Mouse (Mus musculus) neural tube, embryonic 14.5 days (tissue): Measurements from ENCODE around the gene Palld. TPM values are rescaled to one million over a fixed set of nuclear protein-coding genes. Genes with fewer than 3 reads are reported as not detected.
A peak's percentile ranks its signal among the peaks of the same experiment; 100 is the strongest.

Experiments used
- ATAC-seq: fragments of 200-750 bp; cut with Nextera tagmentation; 2 replicates; pipeline ENCODE4 v1.8.0; 2017; ENCODE audit warnings: low read depth, mild to moderate bottlenecking, moderate TSS enrichment, moderate library complexity
- H3K27ac ChIP-seq: fragments of 300-500 bp; sonication (generic); 2 replicates; pipeline ENCODE4 v1.5.1; 2014; ENCODE audit warnings: low read depth, mild to moderate bottlenecking, control low read depth, low read length, moderate library complexity, mixed read lengths
- H3K27me3 ChIP-seq: fragments of 300-500 bp; sonication (generic); 2 replicates; pipeline ENCODE4 v1.6.1; 2014; ENCODE audit warnings: low read length; ENCODE audit not compliant: control insufficient read depth, insufficient read depth
- H3K36me3 ChIP-seq: fragments of 300-500 bp; sonication (generic); 2 replicates; pipeline ENCODE4 v1.6.1; 2014; ENCODE audit warnings: low read length, mixed read lengths; ENCODE audit not compliant: control insufficient read depth, insufficient read depth
- H3K4me1 ChIP-seq: fragments of 300-500 bp; sonication (generic); 2 replicates; pipeline ENCODE4 v1.6.1; 2014; ENCODE audit warnings: low read length; ENCODE audit not compliant: control insufficient read depth, insufficient read depth
- H3K4me2 ChIP-seq: fragments of 300-500 bp; sonication (generic); 2 replicates; pipeline ENCODE4 v1.6.1; 2014; ENCODE audit warnings: mild to moderate bottlenecking, low read depth, low read length, control low read depth
- H3K4me3 ChIP-seq: fragments of 300-500 bp; sonication (generic); 2 replicates; pipeline ENCODE4 v1.5.1; 2014; ENCODE audit warnings: low read depth, low read length, control low read depth, mixed read lengths
- H3K9ac ChIP-seq: fragments of 300-500 bp; sonication (generic); replicated peaks from 2 replicates; pipeline ENCODE4 v1.6.1; 2014; ENCODE audit warnings: low read depth, mild to moderate bottlenecking, control low read depth, low read length, mixed read lengths
- H3K9me3 ChIP-seq: fragments of 300-500 bp; sonication (generic); 2 replicates; pipeline ENCODE4 v1.6.1; 2016; ENCODE audit warnings: low read length; ENCODE audit not compliant: control insufficient read depth
- WGBS: fragments of 180-500 bp; shearing (Covaris S2); extraction: QIAGEN DNeasy Blood & Tissue Kit; methylation state at CpG from one replicate; pipeline ENCODE4 v1.1.7; 2014; 5-methylcytosine and 5-hydroxymethylcytosine counted together
- polyA plus RNA-seq: library from polyadenylated mRNA; unstranded; fragments of >200 nt; fragmentation: Nextera tagmentation; extraction: Ambion mirVana; gene quantifications from 2 replicates; pipeline ENCODE4 v1.2.1, GENCODE M21; 2014

The Palld gene
- polyA plus RNA-seq, 1 experiment from 2014 or later = 11.1 TPM

- Histone ChIP-seq H3K27me3 (no peaks in the 10 kb centered on the region), H3K4me2 (no peak overlapping the region), H3K9ac (no peak overlapping the region), H3K36me3 (no peaks in the 10 kb centered on the region), H3K4me1 (no peaks in the 10 kb centered on the region), H3K4me3 (no peak overlapping the region), H3K27ac (no peak overlapping the region), H3K9me3 (no peaks in the 10 kb centered on the region)
- 82% methylated on average over 4 of the region's 4 CpGs for WGBS
- no peak for ATAC-seq
These were observed 432.3 kb downstream of the Palld start for GRCm38 (mm10) chr8:61470213-61470612.

- H3K9ac ChIP-seq = no peak overlapping the region
- ATAC-seq = no peak
- no peaks in the 10 kb centered on the region for H3K4me1 ChIP-seq
- 94% methylated on average over 3 of the region's 3 CpGs for WGBS
- H3K4me2 ChIP-seq = no peak overlapping the region
- no peak overlapping the region for H3K4me3 ChIP-seq
- H3K27me3 ChIP-seq = no peaks in the 10 kb centered on the region
- no peaks in the 10 kb centered on the region for H3K36me3 ChIP-seq
- no peaks in the 10 kb centered on the region for H3K9me3 ChIP-seq
- H3K27ac ChIP-seq = no peak overlapping the region
These were observed 435.0 kb downstream of the Palld start for GRCm38 (mm10) chr8:61467553-61467815.

- peak; percentile 60; the same call in 1 of the 2 replicates for ATAC-seq
- H3K4me1 ChIP-seq = no peaks in the 10 kb centered on the region
- H3K27me3 ChIP-seq = no peaks in the 10 kb centered on the region
- no peak overlapping the region for H3K4me2 ChIP-seq
- H3K36me3 ChIP-seq = no peaks in the 10 kb centered on the region
- no peak overlapping the region for H3K4me3 ChIP-seq
- H3K9me3 ChIP-seq = no peaks in the 10 kb centered on the region
- WGBS = 66% methylated on average over 15 of the region's 15 CpGs
- H3K9ac ChIP-seq = no peak overlapping the region
- H3K27ac ChIP-seq = no peak overlapping the region
These were observed 435.6 kb downstream of the Palld start for GRCm38 (mm10) chr8:61466696-61467552.

GRCm38 (mm10) chr8:61464393-61464792 is 438.1 kb downstream of the Palld start:
- no peaks in the 10 kb centered on the region for H3K27me3 ChIP-seq
- H3K4me2 ChIP-seq = no peak overlapping the region
- no peak overlapping the region for H3K27ac ChIP-seq
- H3K36me3 ChIP-seq = no peaks in the 10 kb centered on the region
- no peak overlapping the region for H3K9ac ChIP-seq
- ATAC-seq = no peak
- 65% methylated on average over 2 of the region's 2 CpGs for WGBS
- H3K4me3 ChIP-seq = no peak overlapping the region
- no peaks in the 10 kb centered on the region for H3K9me3 ChIP-seq
- H3K4me1 ChIP-seq = no peaks in the 10 kb centered on the region

GRCm38 (mm10) chr8:61462221-61462620 is 440.3 kb downstream of the Palld start:
- WGBS = 86% methylated on average over 5 of the region's 5 CpGs
- no peaks in the 10 kb centered on the region for H3K36me3 ChIP-seq
- no peak for ATAC-seq

More at GRCm38 (mm10) chr8:61462221-61462620, 440.3 kb downstream of the Palld start:
- H3K27ac ChIP-seq = no peak overlapping the region
- H3K9me3 ChIP-seq = no peaks in the 10 kb centered on the region
- H3K4me3 ChIP-seq = no peak overlapping the region
- H3K27me3 ChIP-seq = no peaks in the 10 kb centered on the region
- H3K9ac ChIP-seq = no peak overlapping the region
- no peaks in the 10 kb centered on the region for H3K4me1 ChIP-seq
- H3K4me2 ChIP-seq = no peak overlapping the region

Other genes starting within 250 kb of the Palld start
- gene Ddx60, start 25.4 kb upstream of the Palld start, polyA plus RNA-seq = 0.20 and 0.48 TPM in 2 replicates
- not detected in 2 replicates for gene Anxa10, start 220.5 kb upstream of the Palld start, polyA plus RNA-seq